Mouse (Mus musculus) megakaryocyte, embryonic 14.5 days (primary cell): ENCODE measurements around the gene Adprm. TPM values are rescaled to one million over a fixed set of nuclear protein-coding genes. Genes with fewer than 3 reads are reported as not detected.
"Not testable (repeated sequence)": the region's sequence is repeated elsewhere in the genome, so short reads cannot be mapped to it uniquely, and the experiment has no call there.

ENCODE experiments used
- H3K27me3 ChIP-seq: replicated peaks from 2 replicates; pipeline ENCODE3; 2012; ENCODE audit warnings: inconsistent platforms
- H3K36me3 ChIP-seq: replicated peaks from 2 replicates; pipeline ENCODE3; 2012; ENCODE audit warnings: low read length, inconsistent platforms, mixed read lengths
- H3K4me1 ChIP-seq: 2 replicates; pipeline ENCODE4 v1.6.1; 2012; ENCODE audit warnings: inconsistent platforms
- H3K4me3 ChIP-seq: replicated peaks from 2 replicates; pipeline ENCODE3; 2012; ENCODE audit warnings: moderate library complexity, mild to moderate bottlenecking, inconsistent platforms
- H3K9me3 ChIP-seq: 2 replicates; pipeline ENCODE4 v1.6.1; 2012; ENCODE audit warnings: inconsistent platforms
- FLI1 ChIP-seq: IDR thresholded peaks from 2 replicates; pipeline ENCODE4 v1.6.1; 2012; ENCODE audit warnings: low read length, inconsistent platforms, mixed read lengths
- GATA1 ChIP-seq: IDR thresholded peaks from 3 replicates; pipeline ENCODE4 v1.6.1; 2012; ENCODE audit warnings: mixed read lengths, low read length, inconsistent platforms, borderline replicate concordance
- polyA plus RNA-seq: library from polyadenylated mRNA; stranded (reverse); fragments of >175 nt; gene quantifications from 2 replicates; pipeline ENCODE4 v1.2.3, GENCODE M21; 2012; ENCODE audit warnings: low replicate concordance; ENCODE audit not compliant: insufficient read depth

Gene Adprm
- polyA plus RNA-seq, 1 experiment: 0.82 TPM

GRCm38 (mm10) chr11:67031603-67031915, 20.8 kb downstream of the Adprm start:
- peaks cover 24% of the 10 kb centered on the region for H3K27me3 ChIP-seq
- H3K4me1 ChIP-seq: peaks cover 10% of the 10 kb centered on the region; the same call in 1 of the 2 replicates
- no peaks in the 10 kb centered on the region for H3K36me3 ChIP-seq
- TF ChIP-seq FLI1 (no peak), GATA1 (no peak)
- no peak overlapping the region for H3K4me3 ChIP-seq
- H3K9me3 ChIP-seq: no peaks in the 10 kb centered on the region

GRCm38 (mm10) chr11:67030904-67031602, 21.3 kb downstream of the Adprm start:
- Histone ChIP-seq H3K9me3 (no peaks in the 10 kb centered on the region), H3K27me3 (peaks cover 24% of the 10 kb centered on the region), H3K4me1 (peaks cover 10% of the 10 kb centered on the region; the same call in 1 of the 2 replicates), H3K4me3 (no peak overlapping the region), H3K36me3 (no peaks in the 10 kb centered on the region)
- TF ChIP-seq GATA1: no peak
- no peak for TF ChIP-seq FLI1

- TF ChIP-seq GATA1 (no peak), FLI1 (no peak)
- H3K36me3 ChIP-seq: no peaks in the 10 kb centered on the region
- H3K4me3 ChIP-seq: peak within 1 kb of the TSS; percentile 94
- peaks cover 20% of the 10 kb centered on the region for H3K27me3 ChIP-seq
- H3K4me1 ChIP-seq: peaks cover 25% of the 10 kb centered on the region
- no peaks in the 10 kb centered on the region for H3K9me3 ChIP-seq
Measured at GRCm38 (mm10) chr11:67024867-67025477, 27.4 kb downstream of the Adprm start, which contains the start of gene Tmem220. Gene Tmem220, plus strand, starts transcription at chr11:67025154.

- Histone ChIP-seq H3K9me3 (no peaks in the 10 kb centered on the region), H3K4me3 (peak overlapping the region; percentile 83), H3K36me3 (no peaks in the 10 kb centered on the region), H3K4me1 (peaks cover 29% of the 10 kb centered on the region), H3K27me3 (peaks cover 19% of the 10 kb centered on the region)
- no peak for TF ChIP-seq GATA1
- TF ChIP-seq FLI1: no peak
Measured at GRCm38 (mm10) chr11:67023802-67024340, 28.5 kb downstream of the Adprm start.

GRCm38 (mm10) chr11:67023191-67023590, 29.2 kb downstream of the Adprm start:
- not testable (repeated sequence) for H3K9me3 ChIP-seq, H3K4me3 ChIP-seq, H3K36me3 ChIP-seq
- Histone ChIP-seq H3K27me3 (peaks cover 23% of the 10 kb centered on the region), H3K4me1 (peaks cover 32% of the 10 kb centered on the region)

- H3K27me3 ChIP-seq: peaks cover 29% of the 10 kb centered on the region
- H3K36me3 ChIP-seq: no peaks in the 10 kb centered on the region
- no peak overlapping the region for H3K4me3 ChIP-seq
- H3K9me3 ChIP-seq: no peaks in the 10 kb centered on the region
- H3K4me1 ChIP-seq: peaks cover 37% of the 10 kb centered on the region
- TF ChIP-seq FLI1 (no peak), GATA1 (no peak)
Measured at GRCm38 (mm10) chr11:67022354-67023115, 29.9 kb downstream of the Adprm start.

- TF ChIP-seq FLI1 (no peak), GATA1 (no peak)
Measured at GRCm38 (mm10) chr11:67020948-67021347, 31.4 kb downstream of the Adprm start.

GRCm38 (mm10) chr11:67019711-67020475, 32.5 kb downstream of the Adprm start:
- Histone ChIP-seq H3K9me3 (no peaks in the 10 kb centered on the region), H3K36me3 (no peaks in the 10 kb centered on the region), H3K4me1 (peaks cover 29% of the 10 kb centered on the region), H3K4me3 (no peak overlapping the region), H3K27me3 (peaks cover 45% of the 10 kb centered on the region)
- TF ChIP-seq GATA1 (no peak), FLI1 (no peak)

More at GRCm38 (mm10) chr11:67020948-67021347, 31.4 kb downstream of the Adprm start:
- Histone ChIP-seq H3K27me3 (peaks cover 37% of the 10 kb centered on the region), H3K4me1 (peaks cover 37% of the 10 kb centered on the region), H3K36me3 (no peaks in the 10 kb centered on the region), H3K4me3 (peak overlapping the region; percentile 72), H3K9me3 (no peaks in the 10 kb centered on the region)
